Mouse (Mus musculus): ENCODE data around the gene Sct. TPM values are rescaled to one million over a fixed set of nuclear protein-coding genes. Genes with fewer than 3 reads are reported as not detected.

Gene Sct
- polyA plus RNA-seq, 1 experiment, result 8.6 TPM

- no peak for TF ChIP-seq CTCF (IDR thresholded peaks at IDR 0.05; ENCODE audit: control insufficient read depth, insufficient read depth, insufficient replicate concordance, low read depth, low read length)
- no peak for TF ChIP-seq POLR2A (IDR thresholded peaks at IDR 0.05; ENCODE audit: control insufficient read depth, low read depth, low read length)
- Histone ChIP-seq H3K4me3 (ENCODE audit: control insufficient read depth, low read depth, low read length) (no peak overlapping the region), H3K36me3 (ENCODE audit: control insufficient read depth, insufficient read depth, low read length) (no peaks in the 10 kb centered on the region), H3K27me3 (ENCODE audit: control insufficient read depth, insufficient read depth, low read length) (no peaks in the 10 kb centered on the region), H3K4me1 (ENCODE audit: control insufficient read depth, insufficient read depth, low read length) (no peaks in the 10 kb centered on the region; the same call in 1 of the 2 replicates), H3K27ac (ENCODE audit: control insufficient read depth, insufficient read depth, low read depth, low read length) (no peak overlapping the region)
Observed at GRCm38 (mm10) chr7:141288042-141288441, 9.1 kb upstream of the Sct start.

- no peak overlapping the region for H3K4me3 ChIP-seq (ENCODE audit: control insufficient read depth, low read depth, low read length)
- no peak for TF ChIP-seq POLR2A (IDR thresholded peaks at IDR 0.05; ENCODE audit: control insufficient read depth, low read depth, low read length)
- no peak for TF ChIP-seq CTCF (IDR thresholded peaks at IDR 0.05; ENCODE audit: control insufficient read depth, insufficient read depth, insufficient replicate concordance, low read depth, low read length)
- H3K27me3 ChIP-seq (ENCODE audit: control insufficient read depth, insufficient read depth, low read length), result no peaks in the 10 kb centered on the region
- H3K4me1 ChIP-seq (ENCODE audit: control insufficient read depth, insufficient read depth, low read length), result peaks cover 9% of the 10 kb centered on the region
- no peak overlapping the region for H3K27ac ChIP-seq (ENCODE audit: control insufficient read depth, insufficient read depth, low read depth, low read length)
- no peaks in the 10 kb centered on the region for H3K36me3 ChIP-seq (ENCODE audit: control insufficient read depth, insufficient read depth, low read length)
Observed at GRCm38 (mm10) chr7:141282756-141283155, 3.8 kb upstream of the Sct start.

GRCm38 (mm10) chr7:141281442-141281841, 2.5 kb upstream of the Sct start:
- no peak for TF ChIP-seq CTCF (IDR thresholded peaks at IDR 0.05; ENCODE audit: control insufficient read depth, insufficient read depth, insufficient replicate concordance, low read depth, low read length)
- Histone ChIP-seq H3K27me3 (ENCODE audit: control insufficient read depth, insufficient read depth, low read length) (no peaks in the 10 kb centered on the region), H3K4me1 (ENCODE audit: control insufficient read depth, insufficient read depth, low read length) (peaks cover 9% of the 10 kb centered on the region), H3K27ac (ENCODE audit: control insufficient read depth, insufficient read depth, low read depth, low read length) (no peak overlapping the region), H3K4me3 (ENCODE audit: control insufficient read depth, low read depth, low read length) (no peak overlapping the region), H3K36me3 (ENCODE audit: control insufficient read depth, insufficient read depth, low read length) (no peaks in the 10 kb centered on the region)

DNA sequence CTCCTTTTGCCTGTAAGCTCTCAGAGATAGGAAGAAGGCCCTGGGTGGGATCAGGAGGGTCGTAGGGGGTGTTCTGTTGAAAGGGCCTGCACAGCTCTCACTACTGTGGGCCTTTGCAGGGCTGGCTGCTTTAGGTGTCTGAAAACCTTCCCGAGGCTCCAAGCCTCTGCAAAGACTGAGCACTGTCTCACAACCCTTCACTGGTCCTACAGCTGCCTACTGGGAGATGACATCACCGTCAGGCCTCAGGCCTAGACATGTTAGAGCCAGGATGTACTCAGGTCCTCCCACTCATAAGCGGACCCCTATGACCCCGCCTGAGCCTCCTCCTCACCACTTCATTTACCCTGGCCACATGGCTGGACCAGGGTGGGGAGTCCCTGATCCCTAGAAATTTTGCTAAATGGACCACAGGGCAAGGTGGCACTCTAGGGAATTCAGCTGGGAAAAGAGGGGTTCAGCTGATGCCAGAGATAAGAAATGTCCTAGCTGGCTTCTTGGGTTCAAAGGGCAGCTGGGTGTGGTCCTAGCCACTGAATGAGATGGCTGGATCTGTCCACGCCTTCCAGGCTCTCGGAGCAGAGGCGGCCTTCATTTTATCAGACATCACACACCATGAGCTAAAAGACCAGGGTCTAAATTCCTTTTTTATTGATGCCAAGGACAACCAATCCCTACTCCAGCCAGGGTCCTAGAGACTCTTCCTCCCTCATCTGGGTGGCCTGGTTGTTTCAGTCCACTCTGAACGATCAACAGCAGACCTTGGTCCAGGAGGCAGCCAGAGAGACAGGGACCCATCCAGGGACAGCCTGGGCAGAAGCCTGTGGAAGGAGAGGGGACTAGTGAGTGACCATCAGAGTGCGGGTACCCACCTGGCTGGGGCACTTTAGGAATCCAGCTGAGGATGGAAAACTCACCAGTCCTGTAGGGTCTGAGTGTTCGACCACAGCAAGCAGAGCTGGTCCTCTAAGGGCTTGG, 943 bp downstream of the Sct start:
- TF ChIP-seq CTCF (IDR thresholded peaks at IDR 0.05; ENCODE audit: control insufficient read depth, insufficient read depth, insufficient replicate concordance, low read depth, low read length) (no peak), POLR2A (IDR thresholded peaks at IDR 0.05; ENCODE audit: control insufficient read depth, low read depth, low read length) (no peak)
- H3K36me3 ChIP-seq (ENCODE audit: control insufficient read depth, insufficient read depth, low read length), result no peaks in the 10 kb centered on the region
- H3K4me1 ChIP-seq (ENCODE audit: control insufficient read depth, insufficient read depth, low read length), result peaks cover 9% of the 10 kb centered on the region
- no peak overlapping the region; the same call in 1 of the 2 replicates for H3K4me3 ChIP-seq (ENCODE audit: control insufficient read depth, low read depth, low read length)
- H3K27ac ChIP-seq (ENCODE audit: control insufficient read depth, insufficient read depth, low read depth, low read length), result no peak overlapping the region
- no peaks in the 10 kb centered on the region for H3K27me3 ChIP-seq (ENCODE audit: control insufficient read depth, insufficient read depth, low read length)

- TF ChIP-seq CTCF (IDR thresholded peaks at IDR 0.05; ENCODE audit: control insufficient read depth, insufficient read depth, insufficient replicate concordance, low read depth, low read length), result no peak
- TF ChIP-seq POLR2A (IDR thresholded peaks at IDR 0.05; ENCODE audit: control insufficient read depth, low read depth, low read length), result no peak
- H3K4me1 ChIP-seq (ENCODE audit: control insufficient read depth, insufficient read depth, low read length), result peaks cover 9% of the 10 kb centered on the region
- H3K4me3 ChIP-seq (ENCODE audit: control insufficient read depth, low read depth, low read length), result no peak within 1 kb of the TSS
- no peaks in the 10 kb centered on the region for H3K27me3 ChIP-seq (ENCODE audit: control insufficient read depth, insufficient read depth, low read length)
- H3K36me3 ChIP-seq (ENCODE audit: control insufficient read depth, insufficient read depth, low read length), result no peaks in the 10 kb centered on the region
- H3K27ac ChIP-seq (ENCODE audit: control insufficient read depth, insufficient read depth, low read depth, low read length), result no peak within 1 kb of the TSS
Observed at GRCm38 (mm10) chr7:141276546-141276945, 2.4 kb downstream of the Sct start, which contains the start of gene Cdhr5. Gene Cdhr5, minus strand, starts transcription at chr7:141276786.

DNA sequence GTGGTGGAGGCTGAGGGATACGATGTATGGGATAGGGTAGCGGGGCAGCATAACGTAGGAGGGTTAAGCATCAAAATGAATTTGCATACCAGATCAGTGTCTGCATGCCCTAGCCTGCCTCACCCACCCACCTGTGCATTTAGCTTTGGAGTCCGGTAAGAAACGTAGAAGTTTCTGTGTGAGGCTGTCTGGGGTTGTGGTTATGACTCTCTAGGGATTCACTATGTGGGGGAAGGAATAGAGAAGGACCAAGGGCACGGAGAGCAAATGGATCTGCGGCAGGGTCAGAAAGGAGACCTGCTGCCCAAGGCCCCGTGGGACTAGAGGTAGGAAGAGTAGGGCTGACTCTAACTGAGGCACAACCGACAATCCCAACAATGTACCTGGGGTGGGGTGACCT, 3.6 kb downstream of the Sct start:
- Histone ChIP-seq H3K27me3 (ENCODE audit: control insufficient read depth, insufficient read depth, low read length) (no peaks in the 10 kb centered on the region), H3K4me3 (ENCODE audit: control insufficient read depth, low read depth, low read length) (no peak overlapping the region), H3K27ac (ENCODE audit: control insufficient read depth, insufficient read depth, low read depth, low read length) (no peak overlapping the region), H3K4me1 (ENCODE audit: control insufficient read depth, insufficient read depth, low read length) (peaks cover 9% of the 10 kb centered on the region), H3K36me3 (ENCODE audit: control insufficient read depth, insufficient read depth, low read length) (no peaks in the 10 kb centered on the region)
- TF ChIP-seq POLR2A (IDR thresholded peaks at IDR 0.05; ENCODE audit: control insufficient read depth, low read depth, low read length) (no peak), CTCF (IDR thresholded peaks at IDR 0.05; ENCODE audit: control insufficient read depth, insufficient read depth, insufficient replicate concordance, low read depth, low read length) (no peak)

DNA sequence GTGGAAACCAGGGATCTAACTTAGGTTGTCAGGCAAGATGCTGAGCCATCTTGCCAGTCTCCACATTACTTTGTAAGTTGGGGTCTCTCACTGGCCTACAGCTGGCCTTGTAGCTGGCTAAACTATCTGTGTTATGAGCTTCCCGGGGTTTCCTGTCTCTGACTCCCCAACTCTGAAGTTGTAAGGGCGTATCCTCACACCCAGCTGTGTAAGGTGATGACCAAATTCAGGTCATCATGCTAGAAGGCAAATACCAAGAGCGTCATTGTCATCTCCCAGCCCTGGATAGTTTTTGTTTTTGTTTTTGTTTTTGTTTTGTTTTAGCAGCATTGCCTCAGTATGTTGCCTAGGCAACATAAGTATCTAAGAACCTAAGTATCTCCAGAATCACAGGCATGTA, 8.3 kb downstream of the Sct start:
- no peak for TF ChIP-seq POLR2A (IDR thresholded peaks at IDR 0.05; ENCODE audit: control insufficient read depth, low read depth, low read length)
- Histone ChIP-seq H3K4me1 (ENCODE audit: control insufficient read depth, insufficient read depth, low read length) (peaks cover 15% of the 10 kb centered on the region), H3K4me3 (ENCODE audit: control insufficient read depth, low read depth, low read length) (no peak overlapping the region), H3K27ac (ENCODE audit: control insufficient read depth, insufficient read depth, low read depth, low read length) (no peak overlapping the region), H3K27me3 (ENCODE audit: control insufficient read depth, insufficient read depth, low read length) (no peaks in the 10 kb centered on the region), H3K36me3 (ENCODE audit: control insufficient read depth, insufficient read depth, low read length) (no peaks in the 10 kb centered on the region)
